Mouse (Mus musculus) cerebellum, adult 9-11 months (tissue): ENCODE measurements around the gene Olfr1095.

Experiments used
- DNase-seq: peaks from one replicate; pipeline ENCODE4 v3.0.0; 2022

Gene Olfr1095

DNA sequence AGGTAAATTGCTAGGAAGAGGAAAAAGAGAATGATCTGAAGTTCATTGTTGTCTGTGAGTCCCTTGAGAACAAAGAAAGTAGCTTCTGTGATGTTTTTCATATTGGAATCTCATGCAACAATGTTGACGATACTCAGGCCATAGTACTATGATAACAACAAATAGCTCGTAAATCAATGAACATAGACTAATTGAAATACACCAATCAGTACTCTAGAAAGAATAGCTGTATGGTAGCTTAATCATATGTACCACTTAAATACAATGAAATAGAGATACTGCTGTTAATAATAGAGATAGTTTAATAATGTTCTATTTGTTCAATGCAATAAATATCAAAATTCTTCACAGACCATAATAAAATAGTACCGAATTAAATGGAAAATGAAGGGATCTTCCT lies at the start of gene Olfr1095:
Olfr1095 (minus strand) TSS at position 101 of the 400 bp plus-strand sequence.
- DNase-seq = no peak

- no peak for DNase-seq
Observed at GRCm38 (mm10) chr2:86892116-86892515, 40.6 kb upstream of the Olfr1095 start, which contains the start of gene Olfr1097. Gene Olfr1097, minus strand, starts transcription at chr2:86892216.

GRCm38 (mm10) chr2:86874702-86875101 lies 23.2 kb upstream of the Olfr1095 start, which contains the start of gene Gm13723:
Gene Gm13723, minus strand, starts transcription at chr2:86874802.
- DNase-seq = no peak

DNA sequence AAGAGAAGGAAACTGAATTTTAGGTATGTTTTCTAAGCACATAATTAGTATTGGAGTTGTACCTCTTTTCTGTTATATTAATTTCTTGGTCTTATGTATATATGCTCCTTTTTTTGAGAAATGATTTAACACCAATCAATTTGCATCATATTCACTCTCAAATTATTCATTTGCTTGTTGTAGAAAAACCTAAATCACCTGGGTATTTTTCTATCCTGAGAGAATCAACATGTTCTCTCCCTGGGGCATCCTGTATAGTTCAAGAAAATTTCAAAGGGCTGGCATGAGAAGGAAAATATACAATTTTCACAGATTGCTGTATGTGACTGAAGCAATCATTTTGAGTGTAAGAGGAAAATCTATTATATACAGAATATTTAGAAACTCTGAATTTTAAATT lies 27.1 kb downstream of the Olfr1095 start, which contains the start of gene Olfr1094:
Olfr1094 (plus strand) TSS at position 301 of the 400 bp plus-strand sequence.
- no peak for DNase-seq

- DNase-seq = no peak
Observed at GRCm38 (mm10) chr2:86809918-86810317, 41.6 kb downstream of the Olfr1095 start, which contains the start of gene Olfr141. Gene Olfr141, minus strand, starts transcription at chr2:86810018.
